Mouse (Mus musculus) fibroblast of lung, adult 2 months (primary cell): ENCODE measurements around the gene Tnfsf13.

Source experiments
- DNase-seq: peaks from one replicate; pipeline ENCODE4 v3.0.0-alpha.2; 2011; ENCODE audit warnings: low read depth

Tnfsf13 gene

DNA sequence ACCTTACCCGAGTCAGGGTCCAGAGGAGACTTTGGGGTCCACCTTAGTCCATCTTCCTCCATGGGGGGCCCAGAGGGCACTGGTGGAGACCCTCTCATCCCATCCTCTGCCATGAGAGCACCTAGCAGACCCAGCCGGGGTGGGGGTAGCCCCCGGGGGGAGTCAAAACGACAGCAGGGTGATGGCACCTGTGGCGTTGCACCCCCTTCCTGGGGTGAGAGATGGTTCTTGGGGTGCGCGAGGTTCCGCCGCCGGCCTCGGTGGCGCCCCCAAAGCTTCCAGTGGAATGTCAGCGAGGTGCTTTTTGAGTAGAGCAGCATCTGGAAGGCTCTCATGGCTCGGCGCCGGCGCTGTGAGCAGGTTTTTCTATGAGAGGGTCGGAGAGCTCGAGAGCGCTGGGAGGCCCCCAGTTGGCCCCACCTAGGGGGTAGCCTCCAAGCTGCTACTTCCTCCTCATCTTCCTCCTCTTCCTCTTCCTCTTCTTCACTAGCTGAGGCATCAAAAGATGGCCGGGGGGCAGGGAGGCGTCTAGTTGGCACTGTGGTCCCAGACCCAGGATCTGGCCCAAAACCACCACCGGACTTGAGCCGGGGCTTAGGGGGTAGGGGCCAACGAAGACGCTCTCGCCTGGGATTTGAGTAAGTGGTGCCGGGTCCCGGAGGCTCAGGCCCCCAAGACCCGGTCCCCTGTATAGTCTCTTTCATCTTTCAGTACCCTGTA lies 5.3 kb downstream of the Tnfsf13 start:
- no peak for DNase-seq

DNA sequence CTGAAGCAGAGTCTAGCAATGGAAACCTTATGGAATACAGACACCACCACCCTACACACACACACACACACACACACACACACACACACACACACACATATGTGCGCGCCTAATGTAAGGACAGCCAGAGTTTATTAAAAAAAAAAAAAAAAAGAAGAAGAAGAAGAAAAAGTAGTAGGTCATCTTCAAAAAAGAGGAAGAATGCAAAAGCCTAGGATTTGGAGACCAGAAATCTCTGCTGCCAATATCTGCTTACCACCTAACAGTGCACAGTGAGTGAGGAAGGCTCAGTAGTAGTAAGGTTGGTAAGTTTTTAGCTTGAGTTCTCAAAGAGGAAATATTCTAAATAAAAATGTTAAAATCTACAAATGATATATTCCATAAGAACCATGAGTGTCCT lies 6.4 kb downstream of the Tnfsf13 start:
- no peak for DNase-seq

DNA sequence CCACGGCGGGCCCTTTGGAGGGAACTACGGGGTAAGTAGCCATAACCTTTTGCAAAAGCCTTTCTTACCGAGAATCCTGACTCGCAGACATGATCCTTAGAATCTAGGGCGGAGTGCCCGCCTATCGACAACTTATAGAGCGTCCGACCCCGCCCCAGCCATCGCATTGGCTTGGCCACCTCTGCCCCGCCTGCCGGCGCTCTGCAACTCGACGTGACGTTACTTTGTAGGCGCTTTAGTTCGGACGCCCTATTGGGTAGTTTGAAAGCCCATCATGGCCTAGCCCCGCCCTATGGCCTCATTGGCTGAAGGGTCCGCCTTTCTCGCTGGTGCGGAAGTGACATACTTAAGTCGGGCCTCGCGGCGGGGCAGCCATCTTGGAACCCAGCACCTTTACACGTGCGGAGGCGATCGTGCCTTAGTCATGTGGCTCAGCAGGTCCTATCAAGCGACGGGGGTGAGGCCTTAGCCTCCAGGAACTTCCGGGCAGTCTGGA lies 13.3 kb downstream of the Tnfsf13 start, which contains the start of gene Eif4a1:
Gene Eif4a1, minus strand, starts transcription at position 213 of the 496 bp plus-strand sequence.
- peak; percentile 100 for DNase-seq

DNA sequence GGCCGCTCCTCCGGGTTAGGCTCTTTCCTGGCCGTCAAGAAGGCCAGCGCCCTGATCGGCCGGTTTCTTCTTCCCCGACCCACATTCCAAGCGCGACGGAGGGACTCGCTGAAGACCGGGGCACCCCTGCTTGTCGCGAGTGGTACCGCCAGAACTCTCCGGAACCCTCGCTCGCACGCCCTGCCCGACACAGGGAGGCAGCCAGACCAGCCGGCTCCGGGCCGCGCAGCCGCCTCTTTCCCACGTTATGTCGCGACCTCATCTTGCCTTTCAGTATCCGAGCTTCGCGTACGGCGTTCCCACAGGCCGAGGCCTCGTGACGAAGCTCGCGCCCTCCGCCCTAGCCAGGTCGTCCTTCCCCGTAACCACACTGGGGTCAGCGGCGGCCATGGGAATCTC lies 13.9 kb downstream of the Tnfsf13 start:
- DNase-seq, result no peak

DNA sequence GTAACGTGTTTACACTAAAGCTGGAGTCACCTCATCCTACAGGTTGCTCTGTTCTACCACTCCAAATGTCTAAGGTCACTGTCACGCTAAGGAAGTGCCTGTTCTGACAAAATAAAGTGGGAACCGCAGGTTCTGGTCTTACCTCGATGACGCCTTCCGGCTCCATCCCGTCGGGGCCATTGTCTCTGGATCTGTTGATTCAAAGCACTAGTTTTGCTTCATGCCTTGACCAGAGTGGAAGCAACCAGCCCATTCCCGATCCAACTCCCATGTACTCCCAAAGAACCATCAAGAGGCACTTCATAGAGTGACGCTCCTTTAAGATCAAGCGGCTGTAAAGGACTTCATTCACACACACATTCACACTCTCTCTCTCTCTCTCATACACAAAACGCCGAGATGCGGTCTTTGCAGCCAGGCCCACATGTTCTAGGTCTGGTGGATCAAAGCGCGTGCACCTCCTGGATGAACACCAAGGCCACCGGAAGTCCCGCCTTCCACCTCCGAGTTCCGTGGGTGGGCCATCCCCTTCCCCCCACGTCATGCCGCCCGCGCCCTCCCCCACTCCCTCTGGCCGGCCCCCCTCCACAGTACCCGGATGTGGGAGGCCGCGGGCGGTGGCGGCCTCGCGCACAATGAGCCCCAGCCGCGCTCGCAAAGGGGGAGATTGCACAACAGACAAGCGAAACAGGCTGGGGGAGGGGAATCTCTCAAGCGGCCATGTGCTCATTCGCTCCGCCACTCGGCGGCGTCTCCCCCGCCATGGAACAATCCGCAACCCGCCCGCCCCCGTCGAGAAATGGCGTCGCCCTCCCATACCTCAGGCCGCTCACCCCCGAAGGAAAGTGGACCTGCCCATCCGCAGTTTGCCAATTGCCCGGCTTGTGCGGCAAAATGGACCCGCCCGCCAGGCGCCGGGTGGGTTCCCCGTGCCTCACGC lies 14.5 kb downstream of the Tnfsf13 start:
- DNase-seq, result peak; percentile 83

DNA sequence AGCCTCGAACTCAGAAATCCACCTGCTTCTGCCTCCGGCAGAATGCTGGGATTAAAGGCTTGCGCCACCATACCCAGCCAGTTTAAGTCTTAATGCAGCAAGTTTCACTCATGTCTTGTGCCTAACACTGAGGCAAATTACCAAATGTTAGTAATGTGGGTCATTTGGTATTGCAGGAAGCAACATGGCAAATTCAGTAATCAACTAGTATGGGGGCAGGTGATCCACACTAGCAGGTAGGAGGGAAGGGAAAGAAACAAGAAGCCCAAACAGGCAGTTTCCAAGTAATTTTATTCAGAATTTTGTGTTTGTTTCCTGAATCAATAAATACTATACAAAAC lies 18.9 kb downstream of the Tnfsf13 start:
- no peak for DNase-seq

DNA sequence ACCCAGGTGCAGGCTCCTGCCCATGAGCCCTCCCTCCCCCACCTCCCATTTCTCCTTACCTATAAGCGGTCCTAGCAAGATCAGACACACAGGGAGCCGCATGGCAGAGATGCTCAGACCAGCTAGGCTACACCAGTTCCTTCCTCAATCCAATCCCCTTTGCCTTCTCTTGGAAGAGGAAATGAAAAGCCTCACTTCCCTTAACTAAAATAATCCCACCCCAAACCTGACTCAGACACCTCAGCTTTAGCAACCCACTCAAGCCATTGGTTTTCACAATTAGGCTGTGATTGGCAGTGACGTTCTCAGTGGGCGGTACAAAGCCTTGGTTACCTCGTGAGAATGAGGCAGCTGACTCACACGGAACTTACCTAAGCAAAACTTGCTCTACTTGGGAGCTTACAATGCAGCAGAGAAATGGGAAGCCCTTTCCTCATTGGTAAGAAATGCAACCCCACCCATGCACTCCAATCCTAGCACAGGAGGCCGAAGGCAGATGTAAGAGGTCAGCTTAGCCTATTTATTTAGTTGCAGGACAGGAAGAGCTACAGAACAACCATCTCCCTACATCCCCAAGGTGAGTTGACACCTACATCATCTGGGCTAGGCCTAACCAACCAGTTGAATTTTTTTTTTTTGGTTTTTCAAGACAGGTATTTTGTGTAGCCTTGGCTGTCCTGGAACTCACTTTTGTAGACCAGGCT lies 19.5 kb downstream of the Tnfsf13 start, which contains the start of gene Cd68:
Gene Cd68, minus strand, starts transcription at position 193 of the 704 bp plus-strand sequence.
- peak; percentile 56 for DNase-seq

DNA sequence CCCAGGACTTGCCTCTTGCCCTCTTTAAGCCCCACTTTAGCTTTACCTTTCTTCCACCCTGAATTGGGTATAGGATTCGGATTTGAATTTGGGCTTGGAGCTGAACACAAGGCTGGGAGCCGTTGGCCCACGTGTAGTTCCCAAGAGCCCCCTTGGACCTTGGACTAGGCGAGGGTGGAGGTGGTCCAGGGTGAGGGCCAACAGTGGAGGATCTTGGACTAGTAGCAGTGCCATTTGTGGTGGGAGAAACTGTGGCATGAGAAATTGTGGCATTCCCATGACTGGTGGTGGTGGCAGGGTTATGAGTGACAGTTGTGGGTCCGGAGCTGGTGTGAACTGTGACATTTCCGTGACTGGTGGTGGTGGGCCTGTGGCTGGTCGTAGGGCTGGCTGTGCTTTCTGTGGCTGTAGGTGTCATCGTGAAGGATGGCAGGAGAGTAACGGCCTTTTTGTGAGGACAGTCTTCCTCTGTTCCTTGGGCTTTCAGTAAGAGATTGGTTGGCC lies 20.1 kb downstream of the Tnfsf13 start:
- DNase-seq, result no peak

DNA sequence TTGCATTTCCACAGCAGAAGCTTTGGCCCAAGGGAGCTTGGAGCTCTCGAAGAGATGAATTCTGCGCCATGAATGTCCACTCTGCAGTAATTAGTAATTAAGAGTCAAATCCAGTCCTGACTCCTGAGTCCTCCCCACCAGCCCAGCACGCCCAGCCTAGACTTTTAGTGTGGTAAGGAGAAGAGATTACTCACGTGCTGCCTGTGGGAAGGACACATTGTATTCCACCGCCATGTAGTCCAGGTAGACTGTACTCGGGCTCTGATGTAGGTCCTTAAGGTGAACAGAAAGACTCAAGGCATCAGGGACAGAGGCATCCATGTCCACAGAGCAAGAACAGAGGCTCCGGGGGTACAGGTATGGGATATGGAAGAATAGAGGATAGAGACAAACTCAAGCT lies 20.7 kb downstream of the Tnfsf13 start:
- no peak for DNase-seq

DNA sequence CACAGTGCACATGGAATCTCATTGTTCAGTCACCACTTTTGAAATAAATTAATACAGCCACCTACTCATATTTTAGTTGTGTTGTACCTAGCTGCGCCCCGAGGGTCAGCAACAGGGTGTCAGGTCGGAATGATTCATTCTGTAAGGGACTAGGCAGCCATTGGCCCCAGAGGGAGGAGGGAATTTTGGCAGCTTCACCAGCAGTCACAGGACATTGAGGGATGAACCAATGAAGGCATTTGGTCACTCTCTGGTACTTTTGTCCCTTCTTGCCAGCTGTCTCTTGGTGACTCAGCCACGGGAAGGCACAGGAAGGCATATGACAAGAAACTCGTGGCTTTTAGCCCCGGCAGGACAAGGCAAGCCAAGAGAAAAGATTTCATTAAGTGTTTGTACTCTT lies 21.8 kb downstream of the Tnfsf13 start:
- DNase-seq, result no peak

DNA sequence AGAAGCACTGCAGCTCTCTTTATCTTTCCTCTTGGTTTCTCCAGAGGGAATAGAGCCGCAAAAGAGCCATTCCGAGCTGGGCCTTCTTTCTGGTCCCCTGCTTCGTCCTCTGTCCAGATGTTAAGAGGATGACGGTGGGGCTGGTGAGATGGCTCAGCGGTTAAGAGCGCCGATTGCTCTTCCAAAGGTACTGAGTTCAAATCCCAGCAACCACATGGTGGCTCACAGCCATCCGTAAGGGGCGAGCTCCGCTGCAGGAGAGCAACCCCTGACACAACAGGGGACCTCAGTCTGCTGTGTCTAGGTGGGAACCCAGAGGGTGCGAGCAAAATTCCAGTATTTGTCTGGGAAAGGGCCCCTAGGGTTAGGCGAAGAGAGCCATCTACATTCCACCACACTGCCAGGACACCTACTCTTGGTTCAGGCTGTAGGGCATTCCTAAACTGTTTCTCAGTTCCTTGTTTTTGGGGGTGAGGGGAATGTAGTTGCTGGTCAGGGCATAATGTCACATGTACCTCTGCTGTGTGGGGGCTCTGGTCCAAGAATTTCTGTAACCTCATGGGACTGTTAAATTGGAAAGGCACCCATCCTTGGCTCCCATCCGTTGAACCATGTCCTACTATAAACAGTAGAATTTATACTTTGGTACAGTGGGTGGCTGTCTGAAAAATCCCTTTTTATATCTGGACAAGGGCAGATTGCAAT lies 22.5 kb downstream of the Tnfsf13 start:
- no peak for DNase-seq

DNA sequence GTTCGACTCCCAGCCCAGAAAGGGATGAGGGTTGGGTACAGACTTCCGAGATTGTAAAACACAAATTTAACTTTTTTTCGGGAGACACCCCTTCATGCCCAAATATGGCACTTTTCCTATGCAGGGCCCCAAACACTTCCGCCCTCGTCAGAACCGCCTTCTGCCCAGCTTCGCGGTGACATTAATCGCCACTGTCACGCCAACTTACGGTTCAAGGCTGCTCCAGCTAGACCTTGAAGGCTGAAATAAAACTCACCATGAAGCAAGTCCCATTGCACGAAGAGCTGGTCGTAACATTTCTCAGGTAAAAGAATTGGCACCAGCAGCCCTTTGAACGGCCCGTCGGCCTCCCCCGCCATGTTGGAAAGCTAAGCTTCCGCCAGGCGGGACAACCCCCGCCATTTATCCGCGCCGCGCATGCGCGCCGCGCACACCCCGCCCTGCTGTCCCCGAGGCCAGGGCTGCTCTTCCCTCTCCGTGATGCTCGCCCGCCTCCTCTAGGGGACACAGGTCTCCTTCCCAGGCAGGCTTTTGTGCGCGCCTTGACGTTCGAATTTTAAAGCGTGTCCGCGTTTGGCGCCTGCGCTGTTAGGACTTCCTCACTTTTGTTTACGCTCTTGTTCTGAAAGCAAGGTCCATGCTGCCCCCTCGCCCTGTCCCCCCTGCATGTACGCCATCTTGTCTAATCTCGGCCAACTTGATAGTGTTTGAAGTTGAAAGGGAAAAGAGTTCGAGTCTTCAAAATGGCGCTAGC lies 23.2 kb downstream of the Tnfsf13 start, which contains the start of gene Mpdu1:
Gene Mpdu1, minus strand, starts transcription at position 430 of the 754 bp plus-strand sequence.
- DNase-seq, result peak; percentile 87

DNA sequence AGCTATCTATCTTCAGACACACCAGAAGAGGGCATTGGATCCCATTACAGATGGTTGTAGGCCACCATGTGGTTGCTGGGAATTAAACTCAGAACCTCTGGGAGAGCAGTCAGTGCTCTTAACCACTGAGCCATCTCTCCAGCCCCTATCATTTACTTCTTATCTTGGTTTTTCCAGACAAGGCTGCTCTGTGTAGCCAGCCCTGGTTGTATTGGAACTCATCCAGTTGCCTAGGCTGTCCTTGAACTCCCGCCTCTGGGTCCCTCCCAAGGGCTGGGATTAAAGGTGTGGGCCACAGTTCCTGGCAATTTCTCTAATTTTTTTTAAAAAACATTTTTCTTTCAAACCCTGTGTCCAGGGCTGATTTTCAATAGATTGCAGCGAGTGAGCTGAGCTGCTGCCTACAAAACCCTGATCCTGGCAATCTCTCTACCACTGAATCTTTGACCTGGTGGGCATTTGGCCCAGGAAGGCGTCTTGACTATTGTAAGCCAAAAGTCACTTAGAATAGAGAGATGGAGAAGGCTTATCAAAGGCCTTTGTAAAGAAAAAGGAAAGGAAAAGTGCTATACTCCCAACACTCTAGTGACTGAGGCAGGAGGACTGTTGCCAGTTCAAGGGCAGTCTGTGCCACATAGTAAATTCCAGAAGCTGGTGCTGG lies 24.2 kb downstream of the Tnfsf13 start:
- DNase-seq, result no peak

DNA sequence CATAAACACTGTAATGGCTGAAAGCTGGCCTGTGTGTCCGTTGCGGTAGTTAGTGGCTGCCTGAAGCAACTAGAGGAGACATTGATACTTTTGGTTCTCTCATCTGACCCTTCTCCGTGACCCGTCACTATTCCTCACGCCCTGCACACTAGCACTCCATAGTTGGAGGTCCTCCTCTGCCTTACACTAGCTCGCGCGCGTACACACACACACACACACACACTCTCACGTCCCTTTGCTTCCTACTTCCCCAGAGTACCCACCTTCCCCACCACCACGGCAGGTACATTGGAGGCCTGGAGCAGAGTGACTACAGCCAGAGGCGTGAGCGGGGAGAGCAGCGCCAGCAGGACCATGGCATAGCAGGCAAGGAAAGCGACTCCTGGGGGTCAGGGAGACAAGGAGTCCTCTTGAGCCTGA lies 28.1 kb downstream of the Tnfsf13 start:
- DNase-seq, result no peak

DNA sequence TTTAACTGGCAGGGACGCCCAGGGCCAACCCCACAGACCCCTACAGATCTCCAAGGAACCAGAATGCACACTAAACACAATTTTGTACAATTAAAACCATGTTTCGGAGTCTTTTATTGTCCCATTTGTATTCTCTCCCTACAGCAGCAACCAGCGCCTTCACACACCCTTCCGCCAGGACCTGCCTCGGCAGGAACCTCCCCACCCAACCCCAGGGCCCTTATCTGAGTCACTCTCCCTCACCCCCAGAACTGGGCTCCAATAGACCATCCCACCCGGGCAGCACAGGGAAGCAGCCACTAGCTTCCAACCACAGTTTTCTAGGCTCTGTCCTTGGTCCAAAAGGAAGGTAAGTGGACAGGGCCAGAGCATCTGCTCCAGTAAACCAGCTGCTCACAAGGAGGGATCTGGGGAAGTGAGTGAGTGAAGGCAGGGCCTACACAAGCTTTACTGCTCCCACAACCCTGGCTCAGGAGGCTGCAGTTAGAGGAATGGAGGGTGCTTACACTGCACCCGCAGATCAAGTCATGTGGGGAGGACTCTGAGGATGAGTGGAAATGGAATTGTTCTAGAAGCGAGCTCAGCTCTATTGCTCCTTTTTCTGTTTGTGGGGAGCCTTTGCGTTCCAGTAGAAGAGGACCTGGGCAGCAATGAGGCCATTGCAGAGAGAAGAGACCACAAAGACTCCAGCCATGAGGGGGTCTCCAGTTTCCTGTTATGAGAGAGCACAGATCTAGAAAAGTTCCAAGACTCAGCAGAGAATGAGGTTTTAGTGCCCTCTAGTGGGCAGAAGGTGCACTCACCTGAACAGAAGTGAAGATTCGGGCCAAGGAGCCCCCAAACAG lies 28.7 kb downstream of the Tnfsf13 start:
- no peak for DNase-seq

DNA sequence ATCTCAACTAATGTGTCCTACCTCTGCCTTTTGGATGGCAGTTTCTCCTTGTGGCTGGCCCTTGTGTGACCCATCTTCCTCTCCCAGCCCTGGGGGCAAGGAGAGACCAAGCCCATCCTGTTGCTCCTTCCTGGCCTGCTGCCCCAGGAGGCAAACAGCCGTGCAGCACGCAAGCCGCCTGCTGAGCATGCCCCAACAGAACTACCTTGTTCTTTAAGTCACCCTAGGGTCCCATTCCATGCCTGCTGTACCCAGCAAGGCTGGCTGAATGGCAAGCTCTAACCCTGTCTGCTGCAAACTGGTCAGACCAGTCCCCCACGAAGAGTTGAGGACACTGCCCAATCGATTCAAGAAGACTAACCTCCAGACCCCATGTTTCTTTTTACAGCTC lies 29.5 kb downstream of the Tnfsf13 start:
- DNase-seq, result no peak

DNA sequence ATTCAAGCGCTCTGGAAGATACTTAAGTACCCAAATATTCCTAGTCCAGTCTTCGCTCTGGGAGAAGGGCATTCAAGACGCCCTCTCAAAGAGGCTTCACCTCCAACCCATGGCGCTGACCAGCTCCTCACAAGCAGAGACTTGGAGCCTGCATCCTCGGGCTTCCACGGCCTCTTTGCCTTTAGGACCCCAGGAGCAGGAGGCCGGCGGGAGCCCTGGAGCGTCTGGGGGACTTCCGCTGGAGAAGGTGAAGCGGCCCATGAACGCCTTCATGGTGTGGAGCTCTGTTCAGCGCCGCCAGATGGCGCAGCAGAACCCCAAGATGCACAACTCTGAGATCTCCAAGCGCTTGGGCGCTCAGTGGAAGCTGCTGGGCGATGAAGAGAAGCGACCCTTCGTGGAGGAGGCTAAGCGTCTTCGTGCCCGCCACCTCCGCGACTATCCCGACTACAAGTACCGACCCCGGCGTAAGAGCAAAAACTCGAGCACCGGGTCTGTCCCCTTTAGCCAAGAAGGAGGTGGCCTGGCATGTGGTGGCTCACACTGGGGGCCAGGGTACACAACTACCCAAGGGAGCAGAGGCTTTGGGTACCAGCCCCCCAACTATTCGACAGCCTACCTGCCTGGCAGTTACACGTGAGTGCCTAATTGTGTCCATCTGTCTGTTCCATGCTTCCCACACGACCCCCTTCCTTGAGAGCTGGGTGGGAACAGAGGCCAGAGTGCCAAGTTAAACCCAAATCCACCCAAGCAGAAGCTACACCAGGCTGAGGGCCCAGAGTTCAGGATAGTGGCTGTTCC lies 30.1 kb downstream of the Tnfsf13 start, which contains the start of gene Sox15:
Gene Sox15, plus strand, starts transcription at position 51 of the 801 bp plus-strand sequence.
- DNase-seq, result no peak

DNA sequence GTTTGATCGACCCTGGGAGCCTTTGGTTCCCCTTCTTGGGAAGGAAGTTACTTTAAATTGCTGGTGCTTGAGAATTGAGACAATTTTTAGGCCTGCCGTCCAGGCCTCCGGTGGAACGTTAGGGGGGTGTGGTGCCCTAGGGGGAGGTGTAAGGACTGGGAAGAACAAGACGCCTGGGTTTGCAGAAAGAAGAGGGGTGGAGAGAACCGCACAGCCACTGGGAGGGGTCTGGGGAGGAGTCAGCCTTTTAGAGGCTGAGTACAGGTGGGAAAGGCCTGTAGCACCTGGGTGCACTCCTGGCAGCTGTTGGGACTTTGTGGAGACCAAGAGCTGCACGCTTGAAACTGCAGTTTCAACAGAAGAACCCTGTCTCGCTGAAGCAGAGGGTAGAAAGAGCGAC lies 30.8 kb downstream of the Tnfsf13 start:
- no peak for DNase-seq
